Mouse (Mus musculus) kidney, embryonic 14.5 days (tissue): ENCODE results near the gene Tmem151b. TPM values are rescaled to one million over a fixed set of nuclear protein-coding genes. Genes with fewer than 3 reads are reported as not detected.

Source experiments
- ATAC-seq: fragments of 200-750 bp; cut with Nextera tagmentation; 2 replicates; pipeline ENCODE4 v1.8.0; 2017; ENCODE audit warnings: moderate number of reproducible peaks, mild to moderate bottlenecking, moderate TSS enrichment, moderate library complexity; ENCODE audit not compliant: low FRiP score, low TSS enrichment
- H3K27ac ChIP-seq: fragments of 300-500 bp; sonication (generic); 2 replicates; pipeline ENCODE4 v1.5.1; 2014; ENCODE audit warnings: low read depth, mild to moderate bottlenecking, low read length, moderate library complexity, mixed read lengths
- H3K27me3 ChIP-seq: fragments of 300-500 bp; sonication (generic); 2 replicates; pipeline ENCODE4 v1.6.1; 2014; ENCODE audit warnings: mild to moderate bottlenecking, low read length; ENCODE audit not compliant: control insufficient read depth, insufficient read depth
- H3K36me3 ChIP-seq: fragments of 300-500 bp; sonication (generic); 2 replicates; pipeline ENCODE4 v1.6.1; 2014; ENCODE audit warnings: low read length, mixed read lengths; ENCODE audit not compliant: control insufficient read depth, insufficient read depth
- H3K4me1 ChIP-seq: fragments of 300-500 bp; sonication (generic); 2 replicates; pipeline ENCODE4 v1.6.1; 2014; ENCODE audit warnings: low read length, mixed read lengths; ENCODE audit not compliant: control insufficient read depth, insufficient read depth
- H3K4me2 ChIP-seq: fragments of 300-500 bp; sonication (generic); replicated peaks from 2 replicates; pipeline ENCODE4 v1.6.1; 2014; ENCODE audit warnings: low read depth, mild to moderate bottlenecking, low read length
- H3K4me3 ChIP-seq: fragments of 300-500 bp; sonication (generic); 2 replicates; pipeline ENCODE4 v1.5.1; 2014; ENCODE audit warnings: mild to moderate bottlenecking, low read length
- H3K9ac ChIP-seq: fragments of 300-500 bp; sonication (generic); 2 replicates; pipeline ENCODE4 v1.6.1; 2014; ENCODE audit warnings: low read depth, mild to moderate bottlenecking, low read length, moderate library complexity
- H3K9me3 ChIP-seq: fragments of 300-500 bp; sonication (generic); 2 replicates; pipeline ENCODE4 v1.6.1; 2016; ENCODE audit warnings: low read length; ENCODE audit not compliant: control insufficient read depth
- WGBS: fragments of 180-500 bp; shearing (Covaris S2); extraction: QIAGEN DNeasy Blood & Tissue Kit; methylation state at CpG from one replicate; pipeline ENCODE4 v1.1.7; 2014; 5-methylcytosine and 5-hydroxymethylcytosine counted together
- polyA plus RNA-seq: library from polyadenylated mRNA; unstranded; fragments of >200 nt; fragmentation: Nextera tagmentation; extraction: Ambion mirVana; gene quantifications from 2 replicates; pipeline ENCODE4 v1.2.1, GENCODE M21; 2014

Tmem151b gene
- polyA plus RNA-seq, 1 experiment from 2014 or later = 1.7 TPM

DNA sequence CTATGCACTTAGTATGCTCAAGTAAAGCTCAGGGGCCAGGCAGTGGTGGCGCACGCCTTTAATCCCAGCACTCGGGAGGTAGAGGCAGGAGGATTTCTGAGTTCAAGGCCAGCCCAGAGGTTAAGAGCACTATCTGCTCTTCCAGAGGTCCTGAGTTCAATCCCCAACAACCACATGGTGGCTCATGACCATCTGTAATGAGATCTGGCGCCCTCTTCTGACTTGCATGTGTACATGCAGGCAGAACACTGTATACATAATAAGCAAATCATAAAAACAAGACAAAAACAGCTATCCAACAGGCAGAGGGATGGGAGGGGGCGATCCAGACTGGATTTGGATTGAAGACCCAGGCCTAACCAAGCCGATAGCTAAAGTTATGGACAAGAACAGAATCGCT lies 29.4 kb upstream of the Tmem151b start:
- no peak overlapping the region for H3K4me3 ChIP-seq
- H3K4me1 ChIP-seq = peaks cover 14% of the 10 kb centered on the region; the same call in 1 of the 2 replicates
- no peak for ATAC-seq
- H3K36me3 ChIP-seq = no peaks in the 10 kb centered on the region
- no peak overlapping the region for H3K27ac ChIP-seq
- no peak overlapping the region for H3K9ac ChIP-seq
- 76% methylated on average over 7 of the region's 7 CpGs for WGBS
- no peaks in the 10 kb centered on the region for H3K9me3 ChIP-seq
- no peaks in the 10 kb centered on the region for H3K27me3 ChIP-seq
- H3K4me2 ChIP-seq = no peak overlapping the region

DNA sequence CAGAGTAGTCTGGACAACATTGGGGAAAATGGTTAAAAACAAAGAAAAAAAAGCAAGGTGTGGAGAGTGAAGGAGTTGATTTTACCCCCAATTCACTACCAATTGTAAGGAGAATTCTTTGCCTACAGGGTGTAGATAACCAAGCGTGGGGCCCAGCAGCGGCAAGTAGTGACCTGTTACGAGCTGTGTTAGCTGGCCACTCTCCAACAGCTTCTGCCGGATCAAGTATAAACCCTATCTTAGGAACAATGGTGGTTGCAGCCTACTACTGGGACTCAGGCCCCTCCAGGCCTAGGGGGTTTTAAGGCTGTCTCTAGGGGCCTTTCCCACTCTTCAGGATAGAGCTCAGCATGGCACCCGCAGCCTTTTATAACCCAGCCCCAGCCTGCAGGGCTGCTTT lies 28.8 kb upstream of the Tmem151b start:
- Histone ChIP-seq H3K27me3 (no peaks in the 10 kb centered on the region), H3K9me3 (no peaks in the 10 kb centered on the region), H3K4me3 (no peak overlapping the region), H3K4me2 (no peak overlapping the region), H3K9ac (no peak overlapping the region), H3K27ac (no peak overlapping the region), H3K4me1 (0 out of 2 replicates have a peak, but pooled peaks cover 11% of the 10 kb centered on the region), H3K36me3 (no peaks in the 10 kb centered on the region)
- no peak for ATAC-seq
- WGBS = 68% methylated on average over 5 of the region's 5 CpGs

DNA sequence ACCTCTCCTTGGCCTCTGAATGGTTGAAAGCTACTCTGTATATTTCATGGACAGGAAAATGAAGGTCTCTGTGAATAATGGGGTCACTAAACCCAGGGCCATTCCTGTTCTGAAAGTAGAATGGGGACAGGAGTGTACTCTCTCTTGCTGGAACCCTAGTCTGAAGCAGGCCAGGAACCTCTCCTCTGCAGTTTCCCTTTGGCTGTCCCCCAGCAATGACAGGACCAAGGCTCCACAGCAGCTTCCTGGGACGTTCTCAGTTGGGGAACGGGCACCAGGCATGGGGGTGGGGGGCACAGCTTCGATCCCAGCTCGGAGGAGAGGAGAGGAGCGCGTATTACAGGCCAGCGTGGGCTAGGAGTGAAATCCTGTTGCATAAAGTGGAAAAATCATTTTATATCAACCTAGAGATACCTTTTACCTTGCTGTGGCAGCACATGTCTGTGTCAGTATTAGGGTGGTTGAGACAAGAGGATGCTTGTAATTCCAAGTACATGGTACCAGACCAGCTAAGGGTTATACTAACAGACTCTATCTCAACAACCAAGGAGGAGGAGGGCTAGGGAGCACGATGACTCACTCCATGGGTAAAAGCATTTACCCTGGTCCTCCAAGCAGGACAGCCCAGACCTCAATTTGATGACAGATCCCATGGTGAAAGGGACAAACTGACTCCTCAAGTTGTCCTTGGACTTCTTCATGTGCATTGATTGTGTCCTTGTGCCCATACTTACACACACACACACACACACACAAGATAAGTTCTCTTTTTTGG lies 25.8 kb upstream of the Tmem151b start:
- no peaks in the 10 kb centered on the region for H3K27me3 ChIP-seq
- peaks cover 17% of the 10 kb centered on the region for H3K36me3 ChIP-seq
- no peak overlapping the region for H3K4me3 ChIP-seq
- no peak overlapping the region for H3K4me2 ChIP-seq
- no peak for ATAC-seq
- no peaks in the 10 kb centered on the region for H3K9me3 ChIP-seq
- WGBS = 86% methylated on average over 8 of the region's 8 CpGs
- H3K4me1 ChIP-seq = peaks cover 14% of the 10 kb centered on the region; the same call in 1 of the 2 replicates
- H3K27ac ChIP-seq = no peak overlapping the region
- peak overlapping the region; percentile 100; the same call in 1 of the 2 replicates for H3K9ac ChIP-seq

DNA sequence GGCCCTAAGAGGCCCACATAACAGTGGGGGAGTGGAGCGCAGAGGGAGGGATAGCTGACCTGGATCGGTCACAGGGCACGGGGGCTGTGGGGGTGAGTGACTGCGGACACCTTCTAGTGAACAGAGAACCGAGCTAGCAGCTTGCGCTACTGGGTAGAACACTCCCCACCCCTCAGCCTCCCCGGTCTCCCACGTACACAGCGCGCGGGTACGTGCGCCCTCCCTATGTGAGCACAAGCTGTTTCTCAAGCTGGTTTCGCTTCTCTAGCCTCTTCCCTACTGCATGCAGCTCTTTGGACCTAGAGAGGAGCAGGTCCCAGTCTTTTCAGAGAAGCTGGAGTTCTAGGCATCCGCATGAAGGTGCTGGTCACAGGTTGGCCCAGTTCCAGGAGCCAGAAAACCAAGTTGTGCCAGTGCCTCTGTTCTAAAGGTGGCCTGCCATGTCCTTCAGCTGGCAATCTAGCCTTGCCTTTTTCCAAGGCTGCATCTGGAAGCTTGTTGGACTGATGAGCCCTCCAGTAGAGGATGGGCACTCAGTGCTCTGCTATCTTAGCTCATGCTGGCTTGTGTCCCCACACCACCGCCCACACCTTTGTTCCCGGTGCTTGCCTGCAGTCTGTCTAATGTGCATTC lies 24.8 kb upstream of the Tmem151b start:
- Histone ChIP-seq H3K27me3 (no peaks in the 10 kb centered on the region), H3K4me3 (peak overlapping the region; percentile 100), H3K4me1 (peaks cover 20% of the 10 kb centered on the region; the same call in 1 of the 2 replicates), H3K4me2 (peak overlapping the region; percentile 74), H3K9me3 (no peaks in the 10 kb centered on the region), H3K9ac (peak overlapping the region; percentile 100), H3K36me3 (peaks cover 28% of the 10 kb centered on the region), H3K27ac (peak overlapping the region; percentile 99)
- ATAC-seq = peak; percentile 41
- WGBS = 3% methylated on average over 17 of the region's 17 CpGs

DNA sequence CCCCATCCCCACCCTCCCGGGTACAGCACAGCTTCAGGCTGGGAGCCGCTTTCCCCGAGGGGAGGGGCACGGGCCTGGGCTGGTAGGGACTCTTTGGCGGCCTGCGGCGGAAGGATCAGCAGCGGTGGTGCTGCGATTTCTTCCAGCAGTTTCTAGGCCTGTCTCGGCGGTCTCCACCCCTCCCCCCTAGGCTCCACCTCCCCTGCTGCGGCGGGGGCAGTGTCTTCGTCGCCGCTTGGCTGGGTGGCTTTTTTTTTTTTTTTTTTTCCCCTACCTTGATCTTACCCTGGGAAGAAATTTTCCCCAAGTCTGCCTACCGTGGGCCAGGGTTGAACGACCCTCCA lies 24.3 kb upstream of the Tmem151b start:
- Histone ChIP-seq H3K27me3 (no peaks in the 10 kb centered on the region), H3K4me2 (peak overlapping the region; percentile 74), H3K27ac (peak overlapping the region; percentile 99), H3K9ac (peak overlapping the region; percentile 100), H3K36me3 (peaks cover 33% of the 10 kb centered on the region), H3K4me3 (peak overlapping the region; percentile 100), H3K4me1 (peaks cover 20% of the 10 kb centered on the region; the same call in 1 of the 2 replicates), H3K9me3 (no peaks in the 10 kb centered on the region)
- WGBS = under 1% methylated on average over 18 of the region's 18 CpGs
- ATAC-seq = peak; percentile 66

DNA sequence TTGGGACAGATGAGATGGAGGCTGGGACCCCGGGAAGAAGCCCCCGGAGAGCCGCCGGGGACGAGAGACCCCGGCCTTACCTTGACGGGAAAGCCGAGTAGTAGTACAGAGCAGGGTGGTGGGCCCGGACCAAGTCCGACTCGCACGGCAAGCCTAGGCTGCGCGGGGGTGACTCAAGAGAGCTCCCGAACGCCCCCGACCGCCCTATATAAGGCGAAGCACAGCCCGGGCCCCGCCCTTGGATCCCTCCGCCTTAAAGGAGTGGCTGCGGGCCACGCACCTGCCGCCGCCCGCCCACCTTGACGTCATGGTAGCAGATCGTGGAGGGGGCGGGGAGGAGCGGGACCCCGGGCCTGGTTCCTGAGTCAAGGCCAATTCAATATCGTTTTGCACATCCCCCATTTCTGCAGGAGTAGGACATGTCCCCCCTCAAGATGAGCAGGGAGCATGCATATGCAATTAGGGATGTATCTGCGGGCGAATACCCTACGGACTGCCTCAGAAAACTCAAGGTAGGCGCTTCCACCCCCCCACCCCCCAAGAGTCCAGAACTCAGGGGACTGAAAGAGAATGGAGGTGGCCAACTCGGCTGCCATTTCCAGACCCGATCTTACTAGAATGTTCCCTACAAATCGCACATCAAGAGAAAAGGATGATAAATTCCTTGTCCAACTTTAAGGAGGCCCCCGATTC lies 23.8 kb upstream of the Tmem151b start, which contains the start of gene Hsp90ab1:
Gene Hsp90ab1 (minus strand): TSS at position 185 of the 693 bp plus-strand sequence.
- peaks cover 20% of the 10 kb centered on the region; the same call in 1 of the 2 replicates for H3K4me1 ChIP-seq
- peaks cover 38% of the 10 kb centered on the region for H3K36me3 ChIP-seq
- H3K9me3 ChIP-seq = no peaks in the 10 kb centered on the region
- H3K4me3 ChIP-seq = peak within 1 kb of the TSS; percentile 100
- no peaks in the 10 kb centered on the region for H3K27me3 ChIP-seq
- H3K9ac ChIP-seq = peak within 1 kb of the TSS; percentile 100
- peak; percentile 85 for ATAC-seq
- under 1% methylated on average over 41 of the region's 41 CpGs for WGBS
- peak within 1 kb of the TSS; percentile 99 for H3K27ac ChIP-seq
- H3K4me2 ChIP-seq = peak within 1 kb of the TSS; percentile 74

DNA sequence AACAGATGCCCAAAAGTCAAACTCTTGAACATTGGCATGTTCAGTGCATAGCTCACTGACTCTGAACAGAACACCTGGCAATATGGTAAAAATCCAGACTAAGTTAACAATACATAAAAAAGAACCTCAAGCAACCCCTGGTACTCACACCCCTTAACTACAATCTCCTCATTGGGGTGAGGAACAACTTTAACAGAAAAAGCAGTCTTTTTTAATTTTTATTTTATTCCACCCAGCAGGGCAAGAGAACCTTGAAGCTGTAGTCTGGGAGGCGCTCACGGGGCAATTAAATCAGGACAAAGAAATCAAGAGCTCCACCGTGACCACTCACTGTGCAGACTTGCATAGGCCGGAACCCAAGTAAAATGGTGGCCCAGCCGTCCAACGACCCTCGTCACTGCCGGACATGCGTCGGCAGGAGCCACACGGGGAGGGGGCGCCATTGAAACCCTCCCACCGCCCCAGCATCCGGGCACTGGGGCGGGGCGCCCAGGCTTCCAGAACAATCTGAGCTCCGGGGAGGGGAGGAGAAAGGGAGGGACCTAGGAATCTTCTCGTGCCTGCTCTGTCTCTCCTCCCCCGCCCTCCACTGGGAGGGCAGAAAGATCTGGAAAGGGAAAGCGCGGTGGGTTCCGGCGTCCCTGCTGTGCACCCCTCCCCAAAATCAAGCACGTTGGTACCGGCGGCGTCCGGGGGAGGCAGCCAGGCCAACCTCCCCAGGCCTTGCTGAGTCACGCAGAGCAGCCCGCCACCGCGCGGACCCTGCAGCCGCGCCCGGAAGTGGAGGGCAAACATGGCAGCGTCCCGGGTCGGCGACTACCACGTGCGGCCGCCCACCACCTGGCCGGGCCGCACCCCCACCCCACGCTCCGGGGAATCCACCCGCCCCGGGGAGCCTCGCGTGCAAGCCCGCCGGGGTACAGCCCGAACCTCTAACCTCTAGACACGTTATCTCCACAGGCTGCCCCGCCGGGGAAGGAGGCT lies 22.9 kb upstream of the Tmem151b start:
- H3K27ac ChIP-seq = peak overlapping the region; percentile 99

DNA sequence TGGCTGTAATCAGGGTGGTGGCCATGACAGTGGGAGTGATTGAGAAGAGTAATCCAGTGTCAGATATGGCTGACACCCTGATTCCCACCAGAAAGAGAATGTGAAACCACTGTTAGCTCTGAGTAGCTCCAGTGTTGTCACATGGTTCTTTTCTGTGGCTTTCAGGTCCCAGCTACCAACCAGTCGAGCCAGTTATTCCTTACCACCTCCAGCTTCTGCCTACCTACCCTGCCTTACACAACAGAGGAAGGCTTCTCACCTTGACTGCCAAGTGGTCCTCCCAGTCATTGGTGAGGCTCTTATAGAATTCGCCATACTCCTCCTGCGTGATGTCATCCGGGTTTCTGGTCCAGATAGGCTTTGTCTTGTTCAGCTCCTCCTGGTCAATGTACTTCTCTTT lies 20.5 kb upstream of the Tmem151b start:
- H3K4me1 ChIP-seq = peaks cover 17% of the 10 kb centered on the region; the same call in 1 of the 2 replicates
- no peak overlapping the region; the same call in 1 of the 2 replicates for H3K4me3 ChIP-seq
- no peak overlapping the region for H3K4me2 ChIP-seq
- peaks cover 69% of the 10 kb centered on the region for H3K36me3 ChIP-seq
- WGBS = 81% methylated on average over 4 of the region's 4 CpGs
- no peak overlapping the region for H3K27ac ChIP-seq
- ATAC-seq = no peak
- H3K9me3 ChIP-seq = no peaks in the 10 kb centered on the region
- H3K9ac ChIP-seq = no peak overlapping the region
- H3K27me3 ChIP-seq = no peaks in the 10 kb centered on the region

More for the DNA sequence above, 22.9 kb upstream of the Tmem151b start:
- no peaks in the 10 kb centered on the region for H3K9me3 ChIP-seq
- H3K4me2 ChIP-seq = peak overlapping the region; percentile 74
- peak overlapping the region; percentile 100 for H3K9ac ChIP-seq
- WGBS = under 1% methylated on average over 52 of the region's 57 CpGs
- peak; percentile 58 for ATAC-seq
- peaks cover 20% of the 10 kb centered on the region; the same call in 1 of the 2 replicates for H3K4me1 ChIP-seq
- peak overlapping the region; percentile 100 for H3K4me3 ChIP-seq
- no peaks in the 10 kb centered on the region for H3K27me3 ChIP-seq
- peaks cover 46% of the 10 kb centered on the region for H3K36me3 ChIP-seq
